Mouse (Mus musculus): ENCODE measurements around the gene Btn1a1.

Gene Btn1a1

GRCm38 (mm10) chr13:23431351-23431771, 34.3 kb downstream of the Btn1a1 start:
- in situ Hi-C loops (cut with MboI; ENCODE audit: low pct_unique_long_range_greater_than_20kb in 1 of 2, low sequenced_read_pairs in 2 of 2, unreplicated experiment in 1 of 2): loop anchor here (5.0 to 10.0 kb wide), 3 partner anchors 166 to 1507 kb away; no protein-coding TSS in a partner anchor

GRCm38 (mm10) chr13:23430734-23431133, 35.0 kb downstream of the Btn1a1 start:
- in situ Hi-C loops (cut with MboI; ENCODE audit: low pct_unique_long_range_greater_than_20kb in 1 of 2, low sequenced_read_pairs in 2 of 2, unreplicated experiment in 1 of 2): loop anchor here (5.0 to 10.0 kb wide), 3 partner anchors 167 to 1506 kb away; no protein-coding TSS in a partner anchor

GRCm38 (mm10) chr13:23429771-23430380, 35.8 kb downstream of the Btn1a1 start:
- in situ Hi-C loops (cut with MboI; ENCODE audit: low pct_unique_long_range_greater_than_20kb in 1 of 2, low sequenced_read_pairs in 2 of 2, unreplicated experiment in 1 of 2): loop anchor here (5.0 to 10.0 kb wide), 6 partner anchors 87 to 1505 kb away; no protein-coding TSS in a partner anchor

- in situ Hi-C loops (cut with MboI; ENCODE audit: low pct_unique_long_range_greater_than_20kb in 1 of 2, low sequenced_read_pairs in 2 of 2, unreplicated experiment in 1 of 2): loop anchor here (5.0 to 10.0 kb wide), 3 partner anchors 89 to 166 kb away; no protein-coding TSS in a partner anchor
Measured at GRCm38 (mm10) chr13:23428166-23428993, 37.3 kb downstream of the Btn1a1 start.

- in situ Hi-C loops (cut with MboI; ENCODE audit: low pct_unique_long_range_greater_than_20kb in 1 of 2, low sequenced_read_pairs in 2 of 2, unreplicated experiment in 1 of 2): loop anchor here (5.0 to 10.0 kb wide), 3 partner anchors 90 to 167 kb away; no protein-coding TSS in a partner anchor
Measured at GRCm38 (mm10) chr13:23427401-23427910, 38.2 kb downstream of the Btn1a1 start.

GRCm38 (mm10) chr13:23426922-23427321, 38.8 kb downstream of the Btn1a1 start:
- in situ Hi-C loops (cut with MboI; ENCODE audit: low pct_unique_long_range_greater_than_20kb in 1 of 2, low sequenced_read_pairs in 2 of 2, unreplicated experiment in 1 of 2): loop anchor here (5.0 to 10.0 kb wide), 3 partner anchors 90 to 168 kb away; no protein-coding TSS in a partner anchor

- in situ Hi-C loops (cut with MboI; ENCODE audit: low pct_unique_long_range_greater_than_20kb in 1 of 2, low sequenced_read_pairs in 2 of 2, unreplicated experiment in 1 of 2): loop anchor here (5.0 to 10.0 kb wide), 3 partner anchors 91 to 168 kb away; no protein-coding TSS in a partner anchor
Measured at GRCm38 (mm10) chr13:23426335-23426734, 39.4 kb downstream of the Btn1a1 start.

GRCm38 (mm10) chr13:23425505-23425904, 40.2 kb downstream of the Btn1a1 start:
- in situ Hi-C loops (cut with MboI; ENCODE audit: low pct_unique_long_range_greater_than_20kb in 1 of 2, low sequenced_read_pairs in 2 of 2, unreplicated experiment in 1 of 2): loop anchor here (5.0 to 10.0 kb wide), 3 partner anchors 92 to 169 kb away; no protein-coding TSS in a partner anchor

- in situ Hi-C loops (cut with MboI; ENCODE audit: low pct_unique_long_range_greater_than_20kb in 1 of 2, low sequenced_read_pairs in 2 of 2, unreplicated experiment in 1 of 2): loop anchor here (5.0 to 25.0 kb wide), 4 partner anchors 93 to 562 kb away; partner anchors contain the start of gene Vmn1r211 (in 1 of the 2)
Measured at GRCm38 (mm10) chr13:23424494-23425325, 41.0 kb downstream of the Btn1a1 start.

GRCm38 (mm10) chr13:23424052-23424380, 41.7 kb downstream of the Btn1a1 start:
- in situ Hi-C loops (cut with MboI; ENCODE audit: low pct_unique_long_range_greater_than_20kb in 1 of 2, low sequenced_read_pairs in 2 of 2, unreplicated experiment in 1 of 2): loop anchor here (10.0 to 25.0 kb wide), 2 partner anchors 171 to 562 kb away; partner anchors contain the start of gene Vmn1r211 (in 1 of the 2)

- in situ Hi-C loops (cut with MboI; ENCODE audit: low pct_unique_long_range_greater_than_20kb in 1 of 2, low sequenced_read_pairs in 2 of 2, unreplicated experiment in 1 of 2): loop anchor here (10.0 to 25.0 kb wide), 2 partner anchors 171 to 561 kb away; partner anchors contain the start of gene Vmn1r211 (in 1 of the 2)
Measured at GRCm38 (mm10) chr13:23423286-23424051, 42.2 kb downstream of the Btn1a1 start, which contains the start of gene Abt1. Abt1 (minus strand) TSS chr13:23423866.

- in situ Hi-C loops (cut with MboI; ENCODE audit: low pct_unique_long_range_greater_than_20kb in 1 of 2, low sequenced_read_pairs in 2 of 2, unreplicated experiment in 1 of 2): loop anchor here (10.0 to 25.0 kb wide), 2 partner anchors 172 to 560 kb away; partner anchors contain the start of gene Vmn1r211 (in 1 of the 2)
Measured at GRCm38 (mm10) chr13:23422351-23422750, 43.4 kb downstream of the Btn1a1 start.

- in situ Hi-C loops (cut with MboI; ENCODE audit: low pct_unique_long_range_greater_than_20kb in 1 of 2, low sequenced_read_pairs in 2 of 2, unreplicated experiment in 1 of 2): loop anchor here in 1 of 2 experiments (25.0 kb wide), 1 partner anchor 551 kb away; the partner anchor contains the start of gene Vmn1r211
Measured at GRCm38 (mm10) chr13:23412630-23413521, 52.8 kb downstream of the Btn1a1 start.

- in situ Hi-C loops (cut with MboI; ENCODE audit: low pct_unique_long_range_greater_than_20kb in 1 of 2, low sequenced_read_pairs in 2 of 2, unreplicated experiment in 1 of 2): loop anchor here in 1 of 2 experiments (25.0 kb wide), 1 partner anchor 550 kb away; the partner anchor contains the start of gene Vmn1r211
Measured at GRCm38 (mm10) chr13:23412211-23412629, 53.5 kb downstream of the Btn1a1 start.

- in situ Hi-C loops (cut with MboI; ENCODE audit: low pct_unique_long_range_greater_than_20kb in 1 of 2, low sequenced_read_pairs in 2 of 2, unreplicated experiment in 1 of 2): loop anchor here in 1 of 2 experiments (25.0 kb wide), 1 partner anchor 549 kb away; the partner anchor contains the start of gene Vmn1r211
Measured at GRCm38 (mm10) chr13:23411311-23412210, 54.1 kb downstream of the Btn1a1 start.
